ENCODE assay signal across 7 mouse cellular contexts in the genomic region with DNA sequence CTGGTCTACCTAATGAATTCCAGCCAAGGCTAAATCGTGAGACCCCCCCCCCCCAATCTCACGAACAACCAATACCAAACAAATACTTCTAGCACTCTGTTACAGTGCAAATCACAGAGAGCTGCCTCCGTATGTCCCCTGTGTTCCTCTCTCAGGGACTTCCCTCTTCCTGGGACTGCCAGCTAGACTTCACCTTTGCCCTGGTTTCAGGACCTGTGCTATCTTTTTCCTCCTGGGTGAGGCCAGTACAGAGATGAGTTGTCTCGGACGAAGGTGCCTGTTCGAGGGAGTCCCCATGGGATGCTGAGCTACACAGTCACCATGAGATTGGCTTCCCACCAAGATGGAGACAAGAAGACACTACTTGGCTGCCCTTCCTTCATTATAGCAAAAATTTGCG. TPM values are rescaled to one million over a fixed set of nuclear protein-coding genes. Genes with fewer than 3 reads are reported as not detected.
"Had no signal": no experiment of that assay in that cellular context is flagged by ENCODE, and none has a peak within 500 bp of the region (broad histone marks: within the 10 kb centered on the region; RNA-seq: fewer than 3 reads in every experiment).

No protein-coding gene starts in this region.

- ATAC-seq: hindbrain, postnatal 0 days; midbrain, embryonic 16.5 days had no signal

- H3K9me3 ChIP-seq: liver, embryonic 13.5 days; lung, embryonic 15.5 days had no signal

- H3K27me3 ChIP-seq: limb, embryonic 12.5 days; lung, embryonic 15.5 days had no signal

- H3K4me1 ChIP-seq: limb, embryonic 12.5 days; lung, embryonic 15.5 days had no signal

- H3K27ac ChIP-seq: hindbrain, postnatal 0 days; limb, embryonic 12.5 days; liver, embryonic 13.5 days; lung, embryonic 15.5 days had no signal

- H3K4me2 ChIP-seq: limb, embryonic 12.5 days; liver, embryonic 13.5 days; lung, embryonic 15.5 days; midbrain, embryonic 11.5 days had no signal

- DNase-seq: right cerebral cortex, postnatal 25 days had no signal

- H3K9ac ChIP-seq: limb, embryonic 12.5 days; liver, embryonic 13.5 days; lung, embryonic 15.5 days had no signal

- H3K36me3 ChIP-seq: limb, embryonic 12.5 days; liver, embryonic 13.5 days; lung, embryonic 15.5 days had no signal

- H3K4me3 ChIP-seq: limb, embryonic 12.5 days; liver, embryonic 13.5 days; lung, embryonic 15.5 days had no signal

RNA-seq across cellular contexts. Expression of gene Gm10382, which starts 41.1 kb away (rescaled TPM):
- total RNA-seq: hindbrain, postnatal 0 days had no signal
